Mouse (Mus musculus): ENCODE results near the gene Qprt. TPM values are rescaled to one million over a fixed set of nuclear protein-coding genes. Genes with fewer than 3 reads are reported as not detected.
A peak's percentile ranks its signal among the peaks of the same experiment; 100 is the strongest.

Gene Qprt
- total RNA-seq, 2 experiments from 2014 or later = 0.31 to 0.53 TPM

DNA sequence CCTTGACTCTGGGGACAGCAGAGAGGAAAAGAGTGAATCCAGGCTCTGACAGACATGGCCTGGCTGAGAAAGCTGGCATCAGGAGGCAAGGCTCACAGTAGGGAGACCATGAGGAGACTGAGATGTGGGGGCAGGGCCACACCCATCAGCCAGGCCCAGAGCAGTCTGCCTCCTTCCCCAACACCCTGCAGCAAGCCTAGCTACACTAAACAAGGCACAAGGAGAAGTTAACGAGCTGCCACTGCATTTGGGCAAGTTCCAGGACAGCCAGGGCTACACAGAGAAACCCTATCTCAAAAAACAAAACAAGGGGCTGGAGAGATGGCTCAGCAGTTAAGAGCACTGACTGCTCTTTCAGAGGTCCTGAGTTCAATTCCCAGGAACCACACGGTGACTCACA, 20.2 kb upstream of the Qprt start:
- H3K4me3 ChIP-seq = no peak overlapping the region
- TF ChIP-seq CTCF (IDR thresholded peaks at IDR 0.05) = no peak
- H3K27ac ChIP-seq = no peak overlapping the region
- no peak for DNase-seq
- intact Hi-C loops (cut with DNase I) = loop anchor here (5.0 kb wide), 1 partner anchor 40 kb away; no protein-coding TSS in a partner anchor

DNA sequence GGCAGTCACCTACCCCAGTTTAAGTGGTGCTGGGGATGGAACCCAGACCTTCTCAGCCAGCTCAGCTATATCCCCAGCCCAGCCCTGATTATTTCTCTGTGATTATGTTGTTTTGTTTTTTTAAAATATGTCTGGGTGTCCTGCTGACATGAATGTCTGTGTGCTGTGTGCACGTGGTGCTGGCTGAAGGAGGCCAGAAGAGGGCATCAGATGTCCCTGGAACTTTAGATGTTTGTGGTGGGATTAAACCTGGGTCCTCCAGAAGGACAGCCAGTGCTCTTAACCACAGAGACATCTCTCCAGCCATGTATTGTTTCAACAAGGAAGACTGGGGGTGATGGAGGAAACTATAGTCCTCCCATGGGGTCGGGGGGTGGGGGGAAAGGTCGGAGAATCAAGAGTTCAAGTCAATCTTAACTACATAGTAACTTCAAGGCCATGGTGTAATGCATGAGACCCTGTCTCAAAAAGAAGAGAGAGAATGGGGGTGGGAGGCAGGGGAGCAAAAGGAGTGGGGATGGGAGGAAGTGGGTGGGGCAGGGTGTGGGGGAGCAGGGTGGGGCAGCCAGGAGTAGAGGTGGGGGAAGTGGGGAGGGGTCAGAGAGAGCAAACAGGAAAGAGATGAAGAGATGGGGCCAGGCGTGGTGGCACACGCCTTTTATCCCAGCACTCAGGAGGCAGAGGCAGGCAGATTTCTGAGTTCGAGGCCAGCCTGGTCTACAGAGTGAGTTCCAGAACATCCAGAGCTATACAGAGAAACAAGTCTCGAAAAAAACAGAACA, 18.8 kb upstream of the Qprt start:
- no peak overlapping the region for H3K27ac ChIP-seq
- peak; percentile 8; the same call in 1 of the 2 replicates for TF ChIP-seq CTCF (IDR thresholded peaks at IDR 0.05)
- no peak for DNase-seq
- intact Hi-C loops (cut with DNase I) = loop anchor here (5.0 kb wide), 1 partner anchor 41 kb away; no protein-coding TSS in a partner anchor
- H3K4me3 ChIP-seq = no peak overlapping the region

- no peak for DNase-seq
- no peak for TF ChIP-seq CTCF (IDR thresholded peaks at IDR 0.05)
- H3K4me3 ChIP-seq = no peak overlapping the region
- intact Hi-C loops (cut with DNase I) = no loop called here
- no peak overlapping the region for H3K27ac ChIP-seq
Measured at GRCm38 (mm10) chr7:127139562-127139961, 17.5 kb upstream of the Qprt start.

- TF ChIP-seq CTCF (IDR thresholded peaks at IDR 0.05) = no peak
- no peak for DNase-seq
- Histone ChIP-seq H3K4me3 (no peak overlapping the region), H3K27ac (no peak overlapping the region)
- intact Hi-C loops (cut with DNase I) = no loop called here
Measured at GRCm38 (mm10) chr7:127139100-127139499, 17.1 kb upstream of the Qprt start.

DNA sequence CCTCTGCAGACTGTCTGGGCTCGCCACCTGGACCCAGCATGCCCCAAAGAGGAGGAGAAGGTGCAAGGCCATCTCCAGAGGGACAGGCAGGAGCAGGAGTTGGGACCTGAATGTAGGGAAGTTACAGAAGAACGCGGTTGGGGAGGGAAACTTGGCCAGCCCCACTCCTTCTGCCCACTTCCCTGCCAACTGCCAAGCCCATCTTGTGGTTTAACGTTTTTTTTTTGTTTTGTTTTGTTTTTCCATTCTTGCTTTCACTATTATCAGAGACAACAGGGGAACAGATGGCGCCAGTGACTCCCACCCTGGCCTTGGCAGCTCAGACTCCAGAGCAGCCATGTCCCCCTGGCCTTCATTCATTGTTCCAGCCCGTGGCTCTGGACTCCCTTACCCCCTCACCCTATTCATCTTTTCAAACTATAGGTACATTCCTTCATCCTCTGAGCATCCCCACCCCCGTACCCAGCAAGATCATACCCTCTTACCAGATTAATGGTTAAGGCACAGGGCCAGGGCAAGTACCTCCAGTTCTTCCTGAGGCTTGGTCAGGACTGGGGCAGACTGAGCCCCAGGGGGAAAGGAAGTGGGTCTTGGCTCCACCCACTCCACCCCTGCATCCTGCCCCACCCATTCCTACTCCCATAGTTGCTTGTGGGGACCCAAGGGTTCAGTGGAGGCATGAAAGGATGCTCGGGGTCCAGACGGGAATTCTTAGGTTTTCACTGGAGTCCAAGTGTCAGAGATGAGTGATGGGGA, 15.4 kb upstream of the Qprt start, which contains the start of gene Spn:
Gene Spn, minus strand, starts transcription at position 562 of the 756 bp plus-strand sequence.
- H3K4me3 ChIP-seq = no peak within 1 kb of the TSS
- intact Hi-C loops (cut with DNase I) = no loop called here

GRCm38 (mm10) chr7:127136181-127137071, 14.4 kb upstream of the Qprt start:
- intact Hi-C loops (cut with DNase I) = no loop called here
- Histone ChIP-seq H3K4me3 (no peak overlapping the region), H3K27ac (no peak overlapping the region)
- no peak for TF ChIP-seq CTCF (IDR thresholded peaks at IDR 0.05)
- no peak for DNase-seq

More for the DNA sequence above, 15.4 kb upstream of the Qprt start, which contains the start of gene Spn:
- TF ChIP-seq CTCF (IDR thresholded peaks at IDR 0.05) = no peak
- no peak within 1 kb of the TSS for H3K27ac ChIP-seq
- no peak for DNase-seq

GRCm38 (mm10) chr7:127134821-127135447, 12.9 kb upstream of the Qprt start:
- Histone ChIP-seq H3K27ac (no peak overlapping the region), H3K4me3 (no peak overlapping the region)
- no peak for TF ChIP-seq CTCF (IDR thresholded peaks at IDR 0.05)
- DNase-seq = no peak
- intact Hi-C loops (cut with DNase I) = no loop called here

GRCm38 (mm10) chr7:127133125-127133524, 11.1 kb upstream of the Qprt start:
- TF ChIP-seq CTCF (IDR thresholded peaks at IDR 0.05) = no peak
- intact Hi-C loops (cut with DNase I) = no loop called here

DNA sequence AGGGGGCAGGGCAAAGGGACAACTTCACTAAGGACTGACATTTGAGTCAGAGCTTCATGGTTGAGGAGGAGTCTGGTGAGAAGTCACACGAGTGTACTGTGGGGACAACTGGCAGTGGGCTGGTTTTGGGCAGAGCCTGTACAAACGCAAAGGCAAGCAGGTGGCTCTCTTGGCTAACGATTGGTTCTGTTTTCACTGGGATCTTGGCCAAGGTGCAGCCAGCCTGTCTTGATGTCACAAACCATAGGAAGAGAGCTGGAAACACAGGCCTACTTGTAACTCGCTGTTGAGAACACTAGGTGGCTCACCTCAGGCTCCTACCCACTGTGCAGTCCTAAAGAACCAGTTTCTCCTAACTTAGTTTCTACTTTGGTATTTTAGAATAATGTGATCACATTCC, 7.6 kb upstream of the Qprt start:
- peak; percentile 61 for TF ChIP-seq CTCF (IDR thresholded peaks at IDR 0.05)
- Histone ChIP-seq H3K27ac (no peak overlapping the region), H3K4me3 (no peak overlapping the region)
- no peak for DNase-seq
- intact Hi-C loops (cut with DNase I) = loop anchor here (5.0 kb wide), 1 partner anchor 103 kb away; the partner anchor contains the start of genes Sept1 and Zfp553

More at GRCm38 (mm10) chr7:127133125-127133524, 11.1 kb upstream of the Qprt start:
- Histone ChIP-seq H3K4me3 (no peak overlapping the region), H3K27ac (no peak overlapping the region)
- no peak for DNase-seq

DNA sequence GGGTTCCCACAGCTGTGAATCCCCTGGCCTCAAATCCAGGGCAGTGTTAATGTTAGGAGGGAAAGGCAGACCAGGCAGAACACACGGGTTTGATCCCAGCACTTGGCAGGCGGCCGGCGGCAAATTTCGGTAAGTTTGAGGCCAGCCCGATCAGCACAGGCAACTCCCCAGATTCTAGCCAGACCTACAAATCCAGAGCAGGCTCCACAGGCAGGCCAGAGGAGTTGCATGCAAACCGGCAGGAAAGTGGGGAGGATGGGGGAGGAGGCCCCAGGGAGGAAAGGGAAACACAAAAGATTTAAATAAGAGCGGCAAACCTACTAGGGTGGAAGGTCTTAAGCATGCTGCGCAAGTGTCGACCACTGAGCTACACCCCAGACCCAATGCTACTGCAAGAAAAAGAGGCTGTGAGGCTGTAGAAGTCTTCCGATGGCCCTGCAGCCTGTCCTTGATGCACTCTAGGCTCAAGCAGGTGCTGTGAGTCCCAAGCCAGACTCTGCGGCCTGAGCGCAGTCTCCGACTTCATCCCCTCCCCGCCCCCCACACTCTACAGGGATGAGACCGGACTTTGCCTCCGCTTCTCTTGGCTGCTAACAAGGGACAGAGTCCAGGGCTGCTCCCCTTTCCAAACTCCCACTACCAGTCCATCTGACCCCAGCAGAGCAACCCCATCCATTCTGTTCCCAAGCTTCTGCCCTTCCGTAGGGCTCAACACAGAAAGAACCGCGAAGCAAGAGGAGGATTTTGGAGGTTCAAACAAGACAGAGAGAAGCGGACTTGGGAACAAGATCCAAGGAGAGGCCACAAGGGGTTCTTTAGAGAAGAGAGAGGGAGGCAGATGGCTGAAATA, 740 bp downstream of the Qprt start:
- intact Hi-C loops (cut with DNase I) = loop anchor here (5.0 kb wide), 1 partner anchor 61 kb away; no protein-coding TSS in a partner anchor
- no peak for TF ChIP-seq CTCF (IDR thresholded peaks at IDR 0.05)
- H3K4me3 ChIP-seq = peak overlapping the region; percentile 45
- DNase-seq = peak; percentile 60
- H3K27ac ChIP-seq = peak overlapping the region; percentile 40; the same call in 1 of the 2 replicates

Measured in gastrocnemius, adult 2 months (tissue).